Mouse (Mus musculus): ENCODE results near the gene Trim63. TPM values are rescaled to one million over a fixed set of nuclear protein-coding genes. Genes with fewer than 3 reads are reported as not detected.
"Not testable (repeated sequence)": the region's sequence is repeated elsewhere in the genome, so short reads cannot be mapped to it uniquely, and the experiment has no call there.

The Trim63 gene
- polyA plus RNA-seq, 1 experiment from 2014 or later: 1.0 TPM

DNA sequence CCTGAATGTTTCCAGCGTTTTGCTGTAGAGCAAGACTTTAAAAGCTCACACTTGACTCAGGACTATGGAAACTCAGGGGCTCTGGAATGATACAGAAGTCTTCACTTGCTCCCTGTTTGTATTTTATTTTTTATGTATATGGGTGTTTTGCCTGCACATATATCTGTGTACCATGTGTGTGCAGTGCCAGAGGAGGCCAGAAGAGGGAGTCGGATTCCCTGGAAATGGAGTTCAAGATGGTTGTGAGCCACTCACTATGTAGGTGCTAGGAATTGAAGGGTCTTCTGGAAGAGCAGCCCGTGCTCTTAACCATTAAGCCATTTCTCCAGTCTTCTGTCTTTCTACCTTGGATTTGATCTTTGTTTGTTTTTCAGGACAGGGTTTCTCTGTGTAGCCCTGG lies 6.6 kb downstream of the Trim63 start:
- 54% methylated on average over 3 of the region's 3 CpGs for WGBS
- H3K4me2 ChIP-seq (replicated peaks): no peak overlapping the region
- H3K9ac ChIP-seq: no peak overlapping the region
- no peaks in the 10 kb centered on the region for H3K4me1 ChIP-seq (replicated peaks)
- no peaks in the 10 kb centered on the region for H3K27me3 ChIP-seq (replicated peaks)
- no peaks in the 10 kb centered on the region for H3K9me3 ChIP-seq
- no peak overlapping the region for H3K4me3 ChIP-seq (replicated peaks)
- H3K27ac ChIP-seq: no peak overlapping the region
- H3K36me3 ChIP-seq: no peaks in the 10 kb centered on the region
- ATAC-seq: no peak

DNA sequence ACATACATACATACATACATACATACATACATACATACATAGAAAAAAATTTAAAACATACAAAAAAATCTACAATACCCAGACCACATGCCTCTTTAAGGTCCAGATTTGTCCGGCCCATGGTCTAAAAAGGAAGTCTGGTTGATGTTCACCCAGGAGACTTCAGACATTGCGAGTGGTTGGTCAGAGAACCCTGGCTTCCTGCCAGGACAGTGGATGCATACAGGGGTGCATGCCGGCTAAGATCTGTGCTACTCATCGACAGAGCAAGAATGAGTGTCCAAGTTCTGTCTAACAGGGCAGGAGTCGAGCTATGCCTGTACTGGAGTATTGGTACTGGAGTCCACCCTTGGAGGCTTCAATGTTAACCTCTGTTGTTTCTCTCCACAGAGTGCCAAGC lies 9.7 kb downstream of the Trim63 start:
- Histone ChIP-seq H3K9me3 (no peaks in the 10 kb centered on the region), H3K36me3 (no peaks in the 10 kb centered on the region), H3K27ac (no peak overlapping the region), H3K4me1 (replicated peaks) (peaks cover 3% of the 10 kb centered on the region; the same call in 1 of the 2 replicates), H3K4me3 (replicated peaks) (no peak overlapping the region), H3K9ac (no peak overlapping the region), H3K4me2 (replicated peaks) (no peak overlapping the region), H3K27me3 (replicated peaks) (no peaks in the 10 kb centered on the region)
- no peak for ATAC-seq
- WGBS: 45% methylated on average over 5 of the region's 5 CpGs

DNA sequence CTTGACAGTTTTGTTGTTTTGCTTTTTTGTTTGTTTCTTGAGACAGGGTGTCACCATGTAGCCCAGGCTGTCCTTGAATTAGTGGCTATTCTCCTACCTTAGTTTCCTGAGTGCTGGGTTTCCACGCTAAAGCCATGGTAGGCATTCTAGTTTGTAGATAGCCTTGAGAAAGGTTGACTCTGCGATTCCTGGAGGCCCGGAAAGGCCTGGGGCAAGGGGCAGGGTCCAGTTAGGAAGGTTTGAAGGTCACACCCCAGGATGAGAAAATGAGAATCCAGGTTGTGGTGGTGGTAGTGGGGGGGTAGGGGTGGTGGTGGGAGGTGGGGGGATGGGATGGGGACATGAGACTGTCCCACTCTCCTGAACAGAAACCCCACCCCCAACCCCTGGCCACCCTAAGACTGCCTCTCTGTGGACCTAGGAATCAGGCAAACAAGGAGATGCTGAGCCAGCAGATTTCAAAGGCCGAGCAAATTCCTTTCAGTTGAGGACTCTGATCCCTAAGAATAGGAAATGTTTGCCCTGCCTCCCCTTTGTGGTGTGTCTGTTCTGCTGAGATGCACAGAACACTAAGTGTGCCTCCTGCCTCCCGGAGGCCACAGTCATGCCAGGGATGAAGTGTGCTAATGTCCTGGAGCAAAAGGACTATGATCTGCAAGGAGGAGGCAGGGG lies 12.1 kb downstream of the Trim63 start:
- Histone ChIP-seq H3K9me3 (no peaks in the 10 kb centered on the region), H3K4me3 (replicated peaks) (no peak overlapping the region), H3K36me3 (no peaks in the 10 kb centered on the region), H3K27me3 (replicated peaks) (no peaks in the 10 kb centered on the region), H3K4me2 (replicated peaks) (no peak overlapping the region), H3K9ac (no peak overlapping the region), H3K4me1 (replicated peaks) (peaks cover 3% of the 10 kb centered on the region; the same call in 1 of the 2 replicates), H3K27ac (peak overlapping the region; percentile 0; the same call in 1 of the 2 replicates)
- ATAC-seq: peak; percentile 85
- 56% methylated on average over 5 of the region's 5 CpGs for WGBS

DNA sequence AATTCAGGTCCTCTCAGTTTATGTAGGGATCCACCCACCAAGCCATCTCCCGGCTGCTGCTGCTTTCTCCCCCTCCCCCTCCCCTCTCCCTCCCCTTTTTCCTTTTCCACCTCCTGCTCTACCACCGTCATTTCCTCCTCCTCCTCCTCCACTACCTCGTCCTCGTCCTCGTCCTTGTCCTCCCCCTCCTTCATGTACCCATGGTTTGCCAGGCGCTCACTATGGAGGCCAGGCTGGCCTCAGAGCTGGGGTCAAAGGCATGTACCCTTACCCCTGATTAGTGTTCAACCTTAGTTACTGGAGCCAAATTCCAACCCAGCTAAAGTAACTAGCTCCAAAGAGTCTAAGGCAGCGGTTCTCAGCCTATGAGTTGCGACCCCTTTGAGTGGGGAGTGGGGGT lies 13.2 kb downstream of the Trim63 start:
- WGBS: 57% methylated on average over 8 of the region's 8 CpGs
- Histone ChIP-seq H3K4me3 (replicated peaks) (no peak overlapping the region), H3K27ac (no peak overlapping the region), H3K9ac (no peak overlapping the region), H3K36me3 (no peaks in the 10 kb centered on the region), H3K27me3 (replicated peaks) (no peaks in the 10 kb centered on the region), H3K9me3 (no peaks in the 10 kb centered on the region), H3K4me2 (replicated peaks) (0 out of 2 replicates have a peak overlapping the region, but pooled peaks have one; percentile 9), H3K4me1 (replicated peaks) (peaks cover 3% of the 10 kb centered on the region; the same call in 1 of the 2 replicates)
- no peak for ATAC-seq

DNA sequence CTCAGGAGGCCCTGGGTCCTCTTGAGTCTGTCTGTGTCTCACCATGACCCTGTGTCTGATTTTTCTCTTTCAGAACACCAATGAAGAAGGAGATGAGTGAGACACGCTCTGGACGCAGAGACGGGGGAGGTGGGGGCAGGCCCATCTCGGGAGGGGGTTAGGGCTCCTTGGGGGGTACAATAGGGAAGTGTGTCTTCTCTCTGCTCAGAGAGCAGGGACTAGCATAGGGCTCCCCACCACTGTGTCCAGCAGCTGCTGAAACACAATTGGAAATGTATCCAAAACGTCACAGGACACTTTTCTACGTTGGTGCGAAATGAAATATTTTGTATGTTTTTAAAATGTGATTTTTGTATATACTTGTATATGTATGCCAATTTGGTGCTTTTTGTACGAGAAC lies 13.9 kb downstream of the Trim63 start:
- Histone ChIP-seq H3K36me3 (no peaks in the 10 kb centered on the region), H3K27me3 (replicated peaks) (no peaks in the 10 kb centered on the region), H3K9me3 (no peaks in the 10 kb centered on the region), H3K4me1 (replicated peaks) (peaks cover 3% of the 10 kb centered on the region; the same call in 1 of the 2 replicates), H3K4me3 (replicated peaks) (no peak overlapping the region), H3K9ac (no peak overlapping the region), H3K27ac (no peak overlapping the region), H3K4me2 (replicated peaks) (no peak overlapping the region)
- ATAC-seq: no peak
- WGBS: 83% methylated on average over 8 of the region's 8 CpGs

DNA sequence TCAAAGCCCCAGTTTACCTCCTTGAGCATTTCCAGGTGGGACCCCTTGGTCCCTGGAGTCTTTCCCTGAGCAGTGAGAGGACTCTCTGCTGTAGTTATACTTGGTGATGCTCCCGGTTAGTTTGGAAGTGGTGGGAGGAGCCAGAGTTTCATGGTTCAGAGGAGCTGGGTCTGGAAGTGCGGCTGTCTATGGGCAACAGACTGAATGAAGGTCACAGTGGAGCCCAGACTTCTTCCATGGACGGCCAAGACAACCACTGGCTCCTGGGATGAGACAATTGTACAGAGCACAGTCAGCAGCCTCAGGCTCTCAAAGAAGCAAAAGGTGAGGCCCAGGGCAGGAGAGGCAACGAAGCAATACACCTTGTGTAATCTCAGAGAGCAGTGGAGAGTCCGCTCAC lies 15.4 kb downstream of the Trim63 start:
- Histone ChIP-seq H3K4me1 (replicated peaks) (peaks cover 3% of the 10 kb centered on the region; the same call in 1 of the 2 replicates), H3K9me3 (no peaks in the 10 kb centered on the region), H3K27ac (no peak overlapping the region), H3K36me3 (no peaks in the 10 kb centered on the region), H3K4me3 (replicated peaks) (no peak overlapping the region), H3K4me2 (replicated peaks) (no peak overlapping the region), H3K27me3 (replicated peaks) (no peaks in the 10 kb centered on the region), H3K9ac (no peak overlapping the region)
- WGBS: 60% methylated on average over 5 of the region's 5 CpGs
- no peak for ATAC-seq

DNA sequence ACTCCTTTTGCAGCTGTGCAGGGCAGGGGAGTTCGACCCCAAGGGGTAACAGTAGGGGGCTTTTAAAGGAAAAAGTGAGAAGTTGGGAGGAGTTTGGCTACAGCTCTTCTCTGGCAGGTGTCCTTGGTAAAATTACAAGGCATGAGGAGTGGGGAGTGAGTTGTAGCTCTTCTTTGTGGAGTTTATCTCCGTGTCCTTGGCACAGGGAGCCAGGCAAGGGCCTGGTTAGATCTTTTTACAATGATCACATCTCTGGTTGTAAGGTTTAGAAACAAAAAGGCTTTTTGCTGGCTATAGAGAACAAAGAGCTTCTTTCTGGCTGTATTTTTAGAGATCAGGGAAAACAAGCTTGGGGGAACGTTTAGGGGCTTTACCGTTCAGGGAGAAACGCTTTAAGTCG lies 26.3 kb downstream of the Trim63 start:
- H3K27ac ChIP-seq; H3K36me3 ChIP-seq; H3K9ac ChIP-seq; H3K9me3 ChIP-seq; ATAC-seq; H3K4me2 ChIP-seq (replicated peaks); H3K4me3 ChIP-seq (replicated peaks): not testable (repeated sequence)
- H3K27me3 ChIP-seq (replicated peaks): peaks cover 28% of the 10 kb centered on the region
- 76% methylated on average over 6 of the region's 6 CpGs for WGBS
- peaks cover 19% of the 10 kb centered on the region for H3K4me1 ChIP-seq (replicated peaks)

DNA sequence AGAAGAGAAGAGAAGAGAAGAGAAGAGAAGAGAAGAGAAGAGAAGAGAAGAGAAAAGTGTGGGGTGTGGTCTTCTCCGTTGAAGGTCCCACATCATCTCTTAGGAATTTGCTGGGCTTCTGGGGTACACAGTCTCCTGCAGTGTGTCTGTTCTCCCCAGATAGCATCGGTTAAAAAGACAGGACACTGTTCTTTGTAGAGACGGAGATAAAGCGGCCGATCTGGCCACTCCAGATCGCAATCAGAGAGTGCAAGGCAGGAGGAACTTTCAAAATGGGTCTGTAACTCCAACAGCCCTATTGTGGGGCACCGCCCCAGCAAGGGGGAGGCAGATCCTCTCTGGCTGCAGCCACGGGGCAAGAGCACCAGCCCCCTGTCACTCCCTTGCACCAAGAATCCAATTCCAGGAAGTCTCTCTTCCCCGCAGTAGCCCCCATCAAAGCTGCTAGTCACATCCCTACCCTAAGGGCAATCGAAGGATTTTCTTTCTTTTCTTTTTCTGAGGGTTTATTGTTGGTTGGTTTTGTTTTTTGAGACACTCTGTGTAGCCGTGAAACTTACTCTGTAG lies 27.4 kb downstream of the Trim63 start:
- ATAC-seq: no peak
- peaks cover 19% of the 10 kb centered on the region for H3K4me1 ChIP-seq (replicated peaks)
- H3K9me3 ChIP-seq: no peaks in the 10 kb centered on the region
- peak overlapping the region; percentile 71; the same call in 1 of the 2 replicates for H3K4me2 ChIP-seq (replicated peaks)
- H3K27ac ChIP-seq: no peak overlapping the region
- no peak overlapping the region for H3K9ac ChIP-seq
- 40% methylated on average over 11 of the region's 11 CpGs for WGBS
- H3K36me3 ChIP-seq: no peaks in the 10 kb centered on the region
- peaks cover 28% of the 10 kb centered on the region for H3K27me3 ChIP-seq (replicated peaks)
- no peak overlapping the region for H3K4me3 ChIP-seq (replicated peaks)

DNA sequence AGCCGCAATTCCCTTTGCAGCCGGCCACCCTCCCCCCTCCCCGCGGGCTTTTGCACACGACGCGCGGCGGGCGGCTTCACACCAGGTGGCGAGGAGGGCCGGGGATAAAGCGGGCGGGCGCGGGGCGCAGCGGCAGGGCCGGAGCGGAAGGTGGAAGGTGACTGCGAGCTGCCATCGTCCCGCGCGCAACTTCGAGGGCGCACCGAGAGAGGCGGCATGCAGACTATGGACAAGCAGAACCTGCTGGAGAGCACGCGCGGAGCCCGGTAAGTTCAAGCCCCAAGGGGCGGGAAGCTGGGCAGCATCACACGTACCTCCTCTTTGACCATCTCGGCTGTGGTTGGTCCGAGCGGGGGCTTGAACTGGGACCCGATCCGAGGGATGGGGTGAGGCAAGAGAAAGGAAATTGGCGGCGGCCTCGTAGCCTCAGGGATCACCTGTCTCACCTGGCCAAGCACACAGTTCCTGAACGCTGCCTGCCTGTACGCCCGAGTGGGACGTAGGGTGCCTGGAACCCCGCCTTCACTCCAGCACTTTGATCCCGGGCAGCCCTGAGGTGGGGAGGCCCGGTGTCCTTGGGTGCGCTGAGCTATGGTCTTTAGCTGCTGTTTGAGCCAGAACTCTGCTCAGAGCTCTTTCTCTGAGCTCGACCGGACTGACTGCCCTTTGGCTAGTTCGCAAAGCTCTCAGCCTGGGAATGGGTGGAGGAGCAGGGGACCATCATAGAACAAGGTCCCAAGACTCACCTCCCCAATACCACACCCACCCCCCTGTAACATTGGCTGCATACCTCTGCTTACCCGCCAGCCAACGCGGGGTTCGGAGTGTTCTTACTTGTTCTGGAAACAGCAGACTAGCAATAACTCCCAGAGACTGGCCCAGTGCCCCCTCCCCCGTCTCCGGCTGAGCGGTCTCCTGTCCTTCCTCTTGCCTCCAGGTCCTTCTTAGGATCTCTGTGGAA lies 28.4 kb downstream of the Trim63 start, which contains the start of gene Slc30a2:
Slc30a2 (plus strand) TSS at position 111 of the 961 bp plus-strand sequence.
- Histone ChIP-seq H3K4me1 (replicated peaks) (peaks cover 19% of the 10 kb centered on the region), H3K4me2 (replicated peaks) (peak within 1 kb of the TSS; percentile 71), H3K9ac (peak within 1 kb of the TSS; percentile 32; the same call in 1 of the 2 replicates), H3K9me3 (no peaks in the 10 kb centered on the region), H3K36me3 (no peaks in the 10 kb centered on the region), H3K4me3 (replicated peaks) (peak within 1 kb of the TSS; percentile 33), H3K27me3 (replicated peaks) (peaks cover 28% of the 10 kb centered on the region), H3K27ac (peak within 1 kb of the TSS; percentile 10)
- peak; percentile 89 for ATAC-seq
- WGBS: 2% methylated on average over 61 of the region's 61 CpGs

DNA sequence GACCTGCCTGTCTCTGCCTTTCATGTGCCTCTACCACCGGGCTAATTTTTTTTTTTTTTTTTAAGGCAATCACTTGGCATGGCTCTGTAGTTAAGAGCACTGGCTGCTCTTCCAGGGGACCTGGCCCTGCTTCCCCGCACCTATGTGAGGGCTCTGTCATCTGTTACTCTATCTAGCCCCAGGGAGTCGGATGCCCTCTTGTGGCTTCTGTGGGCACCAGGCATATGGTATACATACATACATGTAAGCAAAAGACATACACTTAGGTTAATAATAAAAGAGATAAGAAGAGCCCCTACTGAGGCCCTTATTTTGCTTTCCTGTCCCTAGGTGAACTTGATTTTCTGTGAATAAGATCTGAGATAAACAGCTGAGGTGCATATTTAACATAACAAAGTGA lies 29.7 kb downstream of the Trim63 start:
- ATAC-seq: no peak
- WGBS: 44% methylated on average over 3 of the region's 3 CpGs
- no peak overlapping the region for H3K4me3 ChIP-seq (replicated peaks)
- no peaks in the 10 kb centered on the region for H3K36me3 ChIP-seq
- H3K4me2 ChIP-seq (replicated peaks): no peak overlapping the region
- peaks cover 28% of the 10 kb centered on the region for H3K27me3 ChIP-seq (replicated peaks)
- H3K27ac ChIP-seq: no peak overlapping the region
- H3K9me3 ChIP-seq: no peaks in the 10 kb centered on the region
- H3K9ac ChIP-seq: no peak overlapping the region
- H3K4me1 ChIP-seq (replicated peaks): peaks cover 19% of the 10 kb centered on the region

DNA sequence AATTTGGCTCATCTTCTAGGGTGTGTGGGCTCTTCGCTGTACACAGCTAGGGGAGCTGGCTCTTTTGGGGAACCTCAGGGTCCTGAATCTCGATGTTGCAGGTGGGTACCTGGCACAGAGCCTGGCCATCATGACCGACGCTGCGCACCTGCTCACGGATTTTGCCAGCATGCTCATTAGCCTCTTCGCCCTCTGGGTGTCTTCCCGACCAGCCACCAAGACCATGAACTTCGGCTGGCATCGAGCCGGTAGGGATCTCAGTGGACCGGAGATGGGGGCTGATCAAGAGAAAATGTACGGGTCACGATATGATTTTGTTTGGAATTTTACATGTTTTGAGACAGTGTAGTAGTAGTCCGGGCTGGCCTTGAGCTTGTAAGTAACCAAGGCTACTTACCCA lies 30.9 kb downstream of the Trim63 start:
- Histone ChIP-seq H3K9me3 (no peaks in the 10 kb centered on the region), H3K36me3 (no peaks in the 10 kb centered on the region), H3K27me3 (replicated peaks) (peaks cover 27% of the 10 kb centered on the region), H3K27ac (no peak overlapping the region), H3K9ac (no peak overlapping the region), H3K4me2 (replicated peaks) (no peak overlapping the region), H3K4me3 (replicated peaks) (no peak overlapping the region), H3K4me1 (replicated peaks) (peaks cover 19% of the 10 kb centered on the region)
- no peak for ATAC-seq
- WGBS: 90% methylated on average over 15 of the region's 15 CpGs

DNA sequence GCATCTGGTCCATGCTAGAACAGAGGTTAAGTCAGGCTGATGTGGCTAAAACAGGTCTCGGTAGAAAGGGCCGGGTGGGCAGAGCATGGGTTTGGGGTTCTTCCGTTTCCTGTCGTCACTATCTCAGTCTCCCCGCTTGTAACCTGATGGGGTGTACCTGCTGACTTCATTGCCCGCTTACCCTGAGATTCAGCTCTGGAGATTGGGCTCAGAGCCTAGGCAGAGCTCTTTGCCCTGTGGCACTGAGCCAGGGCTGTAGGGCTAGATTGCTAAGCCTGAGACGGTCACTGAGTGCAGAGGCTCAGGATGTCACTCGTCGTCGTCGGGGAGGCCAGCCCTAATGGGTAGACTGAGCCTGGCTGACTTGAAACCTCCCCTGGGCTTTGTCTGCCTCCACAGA lies 33.2 kb downstream of the Trim63 start:
- H3K9me3 ChIP-seq: no peaks in the 10 kb centered on the region
- WGBS: 75% methylated on average over 11 of the region's 11 CpGs
- peaks cover 10% of the 10 kb centered on the region for H3K27me3 ChIP-seq (replicated peaks)
- H3K36me3 ChIP-seq: no peaks in the 10 kb centered on the region
- no peak for ATAC-seq
- no peak overlapping the region for H3K4me2 ChIP-seq (replicated peaks)
- no peak overlapping the region for H3K4me3 ChIP-seq (replicated peaks)
- peaks cover 26% of the 10 kb centered on the region for H3K4me1 ChIP-seq (replicated peaks)
- no peak overlapping the region for H3K27ac ChIP-seq
- H3K9ac ChIP-seq: no peak overlapping the region
